Mouse (Mus musculus): ENCODE measurements at regions not wholly inside any gene's neighbourhood (a gene's known extent, or its start where the extent isn't known, plus 50 kb on each side); places are given as distances from the start of the nearest gene placed in this dataset.

DNA sequence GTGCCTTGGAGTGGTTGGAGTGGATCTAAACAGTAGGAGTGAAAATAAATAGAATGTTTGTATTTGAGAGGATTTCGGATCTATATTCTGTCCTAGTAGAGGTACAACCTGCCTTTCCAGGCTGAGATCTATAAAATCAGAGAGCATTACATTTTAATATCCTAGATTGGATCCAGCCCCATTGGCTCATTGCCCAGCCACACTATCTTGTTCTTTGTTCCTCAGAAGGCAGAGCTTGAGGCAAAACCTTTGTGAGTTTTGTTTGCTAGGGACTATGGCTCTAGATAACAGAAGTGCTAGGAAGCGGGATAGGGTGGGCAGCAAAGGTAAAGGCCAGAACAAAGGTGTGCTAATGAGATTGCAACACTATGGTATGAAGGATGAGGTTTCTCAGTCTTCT, 78.7 kb upstream of the Cntln start:
- Histone ChIP-seq H3K27ac (ENCODE audit: low read length) (no peak overlapping the region), H3K4me3 (ENCODE audit: low read length) (no peak overlapping the region), H3K9ac (ENCODE audit: low read depth, low read length) (no peak overlapping the region), H3K36me3 (ENCODE audit: control insufficient read depth, insufficient read depth, low read length) (no peaks in the 10 kb centered on the region), H3K4me1 (ENCODE audit: control insufficient read depth, insufficient read depth, low read length) (no peaks in the 10 kb centered on the region), H3K4me2 (ENCODE audit: low read depth, low read length) (no peak overlapping the region), H3K9me3 (ENCODE audit: control insufficient read depth, low read length) (no peaks in the 10 kb centered on the region), H3K27me3 (replicated peaks; ENCODE audit: control insufficient read depth, insufficient read depth, low read length) (no peaks in the 10 kb centered on the region)
- WGBS = 79% methylated on average over 2 of the region's 2 CpGs
- ATAC-seq = no peak

DNA sequence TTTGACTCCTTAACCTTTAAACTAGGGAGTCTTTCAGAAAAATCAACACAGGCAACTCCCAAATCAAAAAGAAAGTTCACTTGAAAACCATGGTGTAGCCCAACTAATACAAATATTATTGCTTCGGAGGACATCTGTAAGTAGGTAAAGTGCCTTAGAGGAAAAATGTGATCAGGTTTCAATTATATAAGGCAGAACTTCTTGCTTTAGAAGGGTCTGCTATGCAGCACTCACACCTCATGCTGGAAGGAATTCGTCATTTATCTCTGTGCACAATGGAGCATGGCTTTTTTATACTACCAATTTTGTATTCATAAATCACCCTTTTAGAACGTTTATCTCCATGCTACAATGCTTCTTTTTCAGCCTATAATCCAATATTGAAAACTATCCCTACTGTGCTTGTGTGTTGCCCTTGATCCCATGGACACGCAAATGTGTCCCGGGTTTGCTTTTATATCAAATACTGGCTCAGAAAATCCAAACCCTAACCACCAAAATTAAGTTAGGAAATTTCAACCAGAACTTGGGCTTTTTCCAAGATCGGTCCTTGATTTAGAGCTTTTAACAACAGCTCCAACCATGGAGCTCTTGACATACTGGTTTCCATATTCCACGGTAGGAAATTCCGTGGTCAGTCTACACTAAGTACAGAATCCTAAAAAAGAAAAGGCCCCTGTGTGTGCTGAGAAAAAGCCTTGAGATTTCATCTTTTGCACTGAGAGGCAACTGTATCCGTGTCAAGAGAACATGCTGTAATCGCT, 90.8 kb upstream of the Cntln start:
- no peak for ATAC-seq
- Histone ChIP-seq H3K27me3 (replicated peaks; ENCODE audit: control insufficient read depth, insufficient read depth, low read length) (no peaks in the 10 kb centered on the region), H3K4me2 (ENCODE audit: low read depth, low read length) (no peak overlapping the region), H3K4me3 (ENCODE audit: low read length) (no peak overlapping the region), H3K4me1 (ENCODE audit: control insufficient read depth, insufficient read depth, low read length) (no peaks in the 10 kb centered on the region), H3K9me3 (ENCODE audit: control insufficient read depth, low read length) (no peaks in the 10 kb centered on the region), H3K27ac (ENCODE audit: low read length) (no peak overlapping the region), H3K36me3 (ENCODE audit: control insufficient read depth, insufficient read depth, low read length) (no peaks in the 10 kb centered on the region), H3K9ac (ENCODE audit: low read depth, low read length) (no peak overlapping the region)
- 81% methylated on average over 10 of the region's 10 CpGs for WGBS

DNA sequence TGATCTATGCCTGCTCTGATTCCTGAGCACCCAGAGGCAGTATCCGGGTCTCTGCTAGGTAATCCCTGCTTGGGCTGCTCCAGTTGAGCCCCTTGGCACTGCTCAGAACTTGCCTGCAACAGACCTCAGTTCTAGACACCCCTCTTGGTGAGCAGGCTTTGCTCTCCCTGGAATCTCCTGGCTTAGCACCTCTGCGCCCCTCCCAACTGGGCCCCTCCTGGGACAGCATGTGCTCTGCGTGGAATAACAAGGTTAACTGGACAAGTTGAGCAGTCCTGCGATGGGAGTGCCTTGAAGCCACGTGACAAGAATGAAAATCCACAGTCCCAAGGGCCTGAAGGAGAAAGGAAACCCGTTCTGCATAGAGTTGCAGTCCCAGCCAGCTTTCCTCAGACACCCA, 97.5 kb upstream of the Cntln start:
- no peaks in the 10 kb centered on the region for H3K36me3 ChIP-seq (ENCODE audit: control insufficient read depth, insufficient read depth, low read length)
- no peaks in the 10 kb centered on the region; the same call in 1 of the 2 replicates for H3K27me3 ChIP-seq (replicated peaks; ENCODE audit: control insufficient read depth, insufficient read depth, low read length)
- 59% methylated on average over 6 of the region's 6 CpGs for WGBS
- no peak overlapping the region for H3K4me2 ChIP-seq (ENCODE audit: low read depth, low read length)
- H3K9me3 ChIP-seq (ENCODE audit: control insufficient read depth, low read length) = no peaks in the 10 kb centered on the region
- H3K9ac ChIP-seq (ENCODE audit: low read depth, low read length) = no peak overlapping the region
- H3K4me3 ChIP-seq (ENCODE audit: low read length) = no peak overlapping the region
- no peaks in the 10 kb centered on the region; the same call in 1 of the 2 replicates for H3K4me1 ChIP-seq (ENCODE audit: control insufficient read depth, insufficient read depth, low read length)
- no peak overlapping the region for H3K27ac ChIP-seq (ENCODE audit: low read length)
- ATAC-seq = no peak

DNA sequence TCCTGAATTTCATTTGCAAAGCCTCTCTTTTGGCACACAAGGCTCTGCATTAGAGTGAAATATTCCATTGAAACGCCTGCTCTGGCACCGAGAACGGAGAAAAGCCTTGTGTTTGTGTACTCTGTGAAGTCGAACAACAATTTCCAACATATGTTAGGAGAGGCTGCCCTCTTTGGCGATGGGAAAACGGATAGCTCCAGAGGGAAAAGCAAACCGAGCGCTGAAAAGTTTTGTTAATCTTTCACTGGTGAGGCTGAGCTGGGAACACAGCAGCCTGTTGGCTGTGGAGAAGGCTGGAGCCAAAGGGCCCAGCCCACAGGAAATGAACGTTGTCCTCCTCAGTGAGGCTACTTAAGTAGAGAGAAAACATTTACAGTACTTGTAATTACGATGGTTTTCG, 93.1 kb upstream of the Bnc2 start:
- H3K9me3 ChIP-seq (ENCODE audit: control insufficient read depth, low read length) = no peaks in the 10 kb centered on the region
- 0 out of 2 replicates have a peak, but pooled peaks cover 3% of the 10 kb centered on the region for H3K4me1 ChIP-seq (ENCODE audit: control insufficient read depth, insufficient read depth, low read length)
- H3K4me2 ChIP-seq (ENCODE audit: low read depth, low read length) = peak overlapping the region; percentile 55
- H3K9ac ChIP-seq (ENCODE audit: low read depth, low read length) = no peak overlapping the region
- H3K36me3 ChIP-seq (ENCODE audit: control insufficient read depth, insufficient read depth, low read length) = no peaks in the 10 kb centered on the region
- 13% methylated on average over 11 of the region's 11 CpGs for WGBS
- peak; percentile 83 for ATAC-seq
- peak overlapping the region; percentile 27 for H3K4me3 ChIP-seq (ENCODE audit: low read length)
- no peaks in the 10 kb centered on the region for H3K27me3 ChIP-seq (replicated peaks; ENCODE audit: control insufficient read depth, insufficient read depth, low read length)
- H3K27ac ChIP-seq (ENCODE audit: low read length) = no peak overlapping the region

DNA sequence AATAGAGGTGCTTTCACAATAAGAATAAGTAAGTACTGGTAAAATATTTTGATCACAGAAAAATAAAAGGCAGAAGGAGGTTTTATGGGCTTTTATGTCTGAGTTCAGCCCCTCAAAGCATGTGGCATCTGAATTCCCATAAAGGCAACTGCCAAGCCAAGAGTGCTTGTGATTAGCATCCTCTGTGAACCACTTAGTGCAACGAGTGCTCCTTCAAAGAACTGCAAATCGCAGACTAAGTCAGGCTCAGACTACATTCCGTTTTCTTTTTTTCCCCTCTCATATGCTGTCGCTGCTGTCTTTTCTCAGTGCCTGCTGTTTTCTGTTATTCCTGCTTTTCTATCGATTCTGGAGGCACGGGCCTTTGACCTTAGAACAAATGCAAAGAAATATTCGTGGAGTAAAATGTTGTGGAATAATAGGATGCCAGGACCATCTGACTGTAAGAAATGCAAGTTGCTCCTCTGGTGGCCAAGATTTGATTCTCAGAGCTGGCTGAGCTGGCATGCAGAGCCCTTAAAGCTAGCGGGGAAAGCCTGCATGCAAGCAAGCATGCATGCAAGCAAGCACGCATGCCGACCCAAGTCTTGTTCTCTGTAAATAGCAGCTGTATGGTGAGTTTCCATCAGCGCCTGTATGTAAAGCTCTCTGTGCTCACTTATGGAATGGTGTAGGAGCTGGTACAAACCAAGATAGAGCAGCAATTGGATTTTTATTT, 91.8 kb upstream of the Bnc2 start:
- H3K4me2 ChIP-seq (ENCODE audit: low read depth, low read length) = no peak overlapping the region
- H3K9me3 ChIP-seq (ENCODE audit: control insufficient read depth, low read length) = no peaks in the 10 kb centered on the region
- H3K4me3 ChIP-seq (ENCODE audit: low read length) = no peak overlapping the region
- no peaks in the 10 kb centered on the region for H3K27me3 ChIP-seq (replicated peaks; ENCODE audit: control insufficient read depth, insufficient read depth, low read length)
- no peak overlapping the region for H3K9ac ChIP-seq (ENCODE audit: low read depth, low read length)
- H3K4me1 ChIP-seq (ENCODE audit: control insufficient read depth, insufficient read depth, low read length) = 0 out of 2 replicates have a peak, but pooled peaks cover 3% of the 10 kb centered on the region
- ATAC-seq = no peak
- H3K27ac ChIP-seq (ENCODE audit: low read length) = no peak overlapping the region
- WGBS = 72% methylated on average over 11 of the region's 11 CpGs
- H3K36me3 ChIP-seq (ENCODE audit: control insufficient read depth, insufficient read depth, low read length) = no peaks in the 10 kb centered on the region

DNA sequence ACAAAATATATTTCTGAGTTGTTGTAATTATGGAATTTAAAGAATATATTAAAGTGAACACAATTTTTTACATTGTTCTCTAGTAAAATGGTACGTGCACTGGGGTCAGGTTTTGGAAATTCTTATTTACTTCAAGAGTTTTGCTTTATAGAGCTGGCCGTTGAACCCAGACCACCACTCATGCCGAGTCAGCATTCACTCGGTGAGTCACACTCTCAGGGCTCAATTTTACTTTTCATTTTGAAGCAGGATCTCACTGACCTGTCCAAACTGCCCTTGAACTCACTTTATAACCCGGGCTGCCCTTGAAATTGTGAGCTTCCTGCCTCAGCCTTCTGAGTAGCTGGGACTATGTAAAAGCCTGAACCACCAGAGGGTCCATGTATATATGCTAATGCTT, 82.1 kb upstream of the Bnc2 start:
- WGBS = 92% methylated on average over 5 of the region's 5 CpGs

DNA sequence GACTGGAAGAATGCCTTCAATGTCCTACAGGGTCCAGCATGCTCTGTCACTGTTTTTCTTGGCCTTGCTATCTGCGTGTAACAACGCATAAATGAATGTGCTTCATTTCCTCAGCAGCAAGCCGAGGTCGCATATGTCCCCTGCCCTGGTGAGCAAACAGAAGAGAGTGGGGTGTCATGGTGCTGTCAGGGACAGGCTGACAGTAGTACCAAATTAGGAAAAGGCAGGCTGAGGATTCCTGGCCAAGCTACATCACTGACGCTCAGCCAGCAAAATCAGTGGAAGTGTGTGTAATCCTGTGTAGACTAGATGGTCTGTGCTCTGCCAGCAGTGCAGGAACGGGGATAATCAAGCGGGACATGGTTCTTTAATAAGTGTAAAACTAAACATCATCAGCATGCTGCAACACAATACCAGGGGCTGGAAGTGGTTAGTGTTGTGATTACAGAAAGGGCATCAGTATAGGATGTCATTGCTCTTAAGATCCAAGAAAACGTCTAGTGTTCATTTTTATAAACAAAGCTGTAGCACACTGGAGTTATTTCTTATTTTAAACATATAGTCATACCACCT, 77.6 kb upstream of the Bnc2 start:
- H3K4me3 ChIP-seq (ENCODE audit: low read length) = no peak overlapping the region
- H3K9ac ChIP-seq (ENCODE audit: low read depth, low read length) = no peak overlapping the region
- H3K9me3 ChIP-seq (ENCODE audit: control insufficient read depth, low read length) = no peaks in the 10 kb centered on the region
- H3K4me1 ChIP-seq (ENCODE audit: control insufficient read depth, insufficient read depth, low read length) = no peaks in the 10 kb centered on the region
- no peaks in the 10 kb centered on the region for H3K27me3 ChIP-seq (replicated peaks; ENCODE audit: control insufficient read depth, insufficient read depth, low read length)
- no peak for ATAC-seq
- no peak overlapping the region for H3K27ac ChIP-seq (ENCODE audit: low read length)
- H3K4me2 ChIP-seq (ENCODE audit: low read depth, low read length) = no peak overlapping the region
- no peaks in the 10 kb centered on the region for H3K36me3 ChIP-seq (ENCODE audit: control insufficient read depth, insufficient read depth, low read length)
- 62% methylated on average over 8 of the region's 8 CpGs for WGBS

More for the DNA sequence above, 82.1 kb upstream of the Bnc2 start:
- no peak overlapping the region for H3K9ac ChIP-seq (ENCODE audit: low read depth, low read length)
- no peaks in the 10 kb centered on the region for H3K4me1 ChIP-seq (ENCODE audit: control insufficient read depth, insufficient read depth, low read length)
- no peak overlapping the region for H3K4me3 ChIP-seq (ENCODE audit: low read length)
- H3K36me3 ChIP-seq (ENCODE audit: control insufficient read depth, insufficient read depth, low read length) = no peaks in the 10 kb centered on the region
- no peak for ATAC-seq
- no peak overlapping the region for H3K4me2 ChIP-seq (ENCODE audit: low read depth, low read length)
- no peak overlapping the region for H3K27ac ChIP-seq (ENCODE audit: low read length)
- no peaks in the 10 kb centered on the region for H3K9me3 ChIP-seq (ENCODE audit: control insufficient read depth, low read length)
- no peaks in the 10 kb centered on the region for H3K27me3 ChIP-seq (replicated peaks; ENCODE audit: control insufficient read depth, insufficient read depth, low read length)

DNA sequence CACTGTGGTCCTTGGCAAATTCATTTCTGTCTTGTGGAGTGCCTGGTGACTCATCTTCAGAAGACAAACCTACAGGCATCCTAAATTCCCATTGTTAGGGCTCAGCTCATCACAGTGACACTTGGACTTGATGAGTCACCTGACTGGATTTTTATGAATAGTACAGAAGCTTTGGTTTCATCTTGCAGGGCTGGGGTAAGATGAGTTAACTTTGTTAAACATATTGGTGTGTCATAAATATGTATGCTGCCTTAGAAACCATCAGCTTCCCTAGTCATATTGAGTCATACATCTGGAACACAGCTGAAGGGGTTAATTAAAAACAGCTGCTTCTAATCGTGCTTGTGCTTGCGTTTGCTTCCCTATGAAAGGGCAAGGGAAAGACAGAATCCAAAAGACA, 66.2 kb upstream of the Bnc2 start:
- H3K27ac ChIP-seq (ENCODE audit: low read length) = no peak overlapping the region
- no peaks in the 10 kb centered on the region for H3K27me3 ChIP-seq (replicated peaks; ENCODE audit: control insufficient read depth, insufficient read depth, low read length)
- H3K4me1 ChIP-seq (ENCODE audit: control insufficient read depth, insufficient read depth, low read length) = no peaks in the 10 kb centered on the region
- H3K36me3 ChIP-seq (ENCODE audit: control insufficient read depth, insufficient read depth, low read length) = no peaks in the 10 kb centered on the region
- H3K9me3 ChIP-seq (ENCODE audit: control insufficient read depth, low read length) = no peaks in the 10 kb centered on the region
- no peak overlapping the region for H3K4me2 ChIP-seq (ENCODE audit: low read depth, low read length)
- H3K9ac ChIP-seq (ENCODE audit: low read depth, low read length) = no peak overlapping the region
- no peak for ATAC-seq
- H3K4me3 ChIP-seq (ENCODE audit: low read length) = no peak overlapping the region
- 30% methylated on average over 2 of the region's 2 CpGs for WGBS

DNA sequence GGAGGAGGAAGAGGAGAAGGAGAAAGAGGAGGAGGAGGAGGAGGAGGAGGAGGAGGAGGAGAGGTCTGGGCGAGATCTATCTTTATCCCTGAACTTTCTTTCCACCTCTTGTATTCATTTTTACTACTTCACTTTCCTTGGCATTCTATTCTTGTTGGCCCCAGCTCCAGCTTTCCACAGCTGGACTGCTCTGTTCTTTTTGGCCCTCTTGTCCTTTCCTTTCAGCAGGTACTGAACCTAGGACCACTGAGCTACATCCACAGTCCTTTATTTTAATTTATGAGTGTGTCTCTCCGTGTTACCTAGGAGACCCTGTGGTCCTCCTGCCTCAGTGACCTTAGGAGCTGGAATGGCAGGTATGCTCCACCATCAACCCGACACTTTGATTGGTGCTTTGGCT, 65.7 kb upstream of the Bnc2 start:
- Histone ChIP-seq H3K4me2 (ENCODE audit: low read depth, low read length) (no peak overlapping the region), H3K4me3 (ENCODE audit: low read length) (no peak overlapping the region), H3K9ac (ENCODE audit: low read depth, low read length) (no peak overlapping the region), H3K4me1 (ENCODE audit: control insufficient read depth, insufficient read depth, low read length) (no peaks in the 10 kb centered on the region), H3K36me3 (ENCODE audit: control insufficient read depth, insufficient read depth, low read length) (no peaks in the 10 kb centered on the region), H3K27ac (ENCODE audit: low read length) (no peak overlapping the region), H3K27me3 (replicated peaks; ENCODE audit: control insufficient read depth, insufficient read depth, low read length) (no peaks in the 10 kb centered on the region), H3K9me3 (ENCODE audit: control insufficient read depth, low read length) (no peaks in the 10 kb centered on the region)
- WGBS = 78% methylated on average over 3 of the region's 3 CpGs
- no peak for ATAC-seq
